Comparison of ENCODE assay signal across 8 mouse cellular contexts in genomic region chr9:118507552-118507951, GRCm38 (mm10). TPM values are rescaled to one million over a fixed set of nuclear protein-coding genes. Genes with fewer than 3 reads are reported as not detected.
DNase-seq lines count a peak whose midpoint lies in the region; ATAC-seq lines count a peak whose summit lies in the region.

No protein-coding gene starts in this region.

- no peak for DNase-seq in neural tube, embryonic 11.5 days (ENCODE audit: low spot score)
- no peak for DNase-seq in neural tube, embryonic 10.5 days (ENCODE audit: extremely low spot score, low spot score)
- DNase-seq in hindbrain, embryonic 14.5 days (ENCODE audit: low spot score): no peak
- DNase-seq in embryo, embryonic 9.5 days (ENCODE audit: extremely low spot score): no peak
- DNase-seq in thymus, postnatal 10 days (ENCODE audit: low spot score in 2 of 2): no peak
- no peak for DNase-seq in thymus, postnatal 4 days
- DNase-seq in urinary bladder, postnatal 4 days (ENCODE audit: low spot score in 2 of 2): no peak

- 87% methylated on average over 6 of the region's 6 CpGs for WGBS in neural tube, embryonic 11.5 days
- 66% methylated on average over 6 of the region's 6 CpGs for WGBS in hindbrain, embryonic 14.5 days
- WGBS in limb, embryonic 15.5 days: 81% methylated on average over 6 of the region's 6 CpGs

- no peak overlapping the region for H3K27ac ChIP-seq in neural tube, embryonic 11.5 days (ENCODE audit: low read depth, low read length)
- no peak overlapping the region for H3K27ac ChIP-seq in hindbrain, embryonic 14.5 days
- H3K27ac ChIP-seq in limb, embryonic 15.5 days: no peak overlapping the region

- H3K9ac ChIP-seq in neural tube, embryonic 11.5 days (ENCODE audit: low read length): 0 out of 2 replicates have a peak overlapping the region, but pooled peaks have one; percentile 0
- H3K9ac ChIP-seq in hindbrain, embryonic 14.5 days: peak overlapping the region; percentile 92; the same call in 1 of the 2 replicates
- 0 out of 2 replicates have a peak overlapping the region, but pooled peaks have one; percentile 74 for H3K9ac ChIP-seq in limb, embryonic 15.5 days

- peaks cover 7% of the 10 kb centered on the region; the same call in 1 of the 2 replicates for H3K4me1 ChIP-seq in neural tube, embryonic 11.5 days (ENCODE audit: control insufficient read depth, insufficient read depth, low read length)
- H3K4me1 ChIP-seq in hindbrain, embryonic 14.5 days (replicated peaks; ENCODE audit: control insufficient read depth, insufficient read depth, low read length): peaks cover 32% of the 10 kb centered on the region
- H3K4me1 ChIP-seq in limb, embryonic 15.5 days: peaks cover 25% of the 10 kb centered on the region

- no peaks in the 10 kb centered on the region for H3K9me3 ChIP-seq in neural tube, embryonic 11.5 days (ENCODE audit: control insufficient read depth, low read length)
- no peaks in the 10 kb centered on the region for H3K9me3 ChIP-seq in hindbrain, embryonic 14.5 days (ENCODE audit: control insufficient read depth, low read length)
- no peaks in the 10 kb centered on the region for H3K9me3 ChIP-seq in limb, embryonic 15.5 days

- H3K4me3 ChIP-seq in neural tube, embryonic 11.5 days (ENCODE audit: low read depth, low read length): peak overlapping the region; percentile 95; the same call in 1 of the 2 replicates
- peak overlapping the region; percentile 92 for H3K4me3 ChIP-seq in hindbrain, embryonic 14.5 days (replicated peaks; ENCODE audit: low read length)
- H3K4me3 ChIP-seq in limb, embryonic 15.5 days: peak overlapping the region; percentile 65

- no peak for ATAC-seq in neural tube, embryonic 11.5 days (ENCODE audit: insufficient read depth, low FRiP score, low TSS enrichment)
- ATAC-seq in hindbrain, embryonic 14.5 days (ENCODE audit: low FRiP score): no peak
- ATAC-seq in limb, embryonic 15.5 days (ENCODE audit: insufficient number of reproducible peaks, low FRiP score, low TSS enrichment, low read depth): no peak

- no peaks in the 10 kb centered on the region for H3K36me3 ChIP-seq in neural tube, embryonic 11.5 days (ENCODE audit: control insufficient read depth, insufficient read depth, low read length)
- H3K36me3 ChIP-seq in hindbrain, embryonic 14.5 days (replicated peaks; ENCODE audit: control insufficient read depth, insufficient read depth): 0 out of 2 replicates have a peak, but pooled peaks cover 4% of the 10 kb centered on the region
- 0 out of 2 replicates have a peak, but pooled peaks cover 3% of the 10 kb centered on the region for H3K36me3 ChIP-seq in limb, embryonic 15.5 days

- peak overlapping the region; percentile 97 for H3K4me2 ChIP-seq in neural tube, embryonic 11.5 days (ENCODE audit: low read depth)
- H3K4me2 ChIP-seq in hindbrain, embryonic 14.5 days (replicated peaks): peak overlapping the region; percentile 99
- H3K4me2 ChIP-seq in limb, embryonic 15.5 days: peak overlapping the region; percentile 88

- no peaks in the 10 kb centered on the region for H3K27me3 ChIP-seq in neural tube, embryonic 11.5 days (ENCODE audit: control insufficient read depth, insufficient read depth, low read length)
- H3K27me3 ChIP-seq in hindbrain, embryonic 14.5 days (ENCODE audit: control insufficient read depth, insufficient read depth, low read length): no peaks in the 10 kb centered on the region
- no peaks in the 10 kb centered on the region for H3K27me3 ChIP-seq in limb, embryonic 15.5 days

RNA-seq across cellular contexts. Expression of gene Golga4, which starts 1.5 kb away (rescaled TPM):
- 52.4 and 55.2 TPM in 2 replicates for polyA plus RNA-seq in neural tube, embryonic 11.5 days (2014; fragmentation: Nextera tagmentation; extraction: Ambion mirVana)
- polyA plus RNA-seq in hindbrain, embryonic 14.5 days (2014; fragmentation: Nextera tagmentation; extraction: Ambion mirVana): 43.9 and 47.1 TPM in 2 replicates
- 46.4 and 52.3 TPM in 2 replicates for polyA plus RNA-seq in limb, embryonic 15.5 days (2015; fragmentation: Nextera tagmentation; extraction: Ambion mirVana)

RNA-seq across cellular contexts. Expression of gene Eomes, which starts 29.5 kb away (rescaled TPM):
- polyA plus RNA-seq in neural tube, embryonic 11.5 days (2014; fragmentation: Nextera tagmentation; extraction: Ambion mirVana): not detected in 2 replicates
- polyA plus RNA-seq in hindbrain, embryonic 14.5 days (2014; fragmentation: Nextera tagmentation; extraction: Ambion mirVana): 0.66 and 1.1 TPM in 2 replicates
- 0.14 TPM in 1 of 2 replicates, not detected in the other for polyA plus RNA-seq in limb, embryonic 15.5 days (2015; fragmentation: Nextera tagmentation; extraction: Ambion mirVana)

Comparison
In these comparisons a context has a peak if more than half of its experiments do, and no peak if none do; other contexts are left out.
1. H3K9ac ChIP-seq: peak in every context shown above with its lines; median percentile 92 in hindbrain, embryonic 14.5 days; 74 in limb, embryonic 15.5 days; 0 in neural tube, embryonic 11.5 days.